Mouse (Mus musculus) stomach, postnatal 0 days (tissue): Measurements from ENCODE around the gene Satb2.

Experiments used
- CTCF ChIP-seq: IDR thresholded peaks from 2 replicates; pipeline ENCODE4 v1.5.1; 2016; ENCODE audit warnings: antibody characterized with exemption, low read depth, mild to moderate bottlenecking, moderate library complexity
- EP300 ChIP-seq: optimal IDR thresholded peaks from 2 replicates; pipeline ENCODE3; 2016; ENCODE audit warnings: antibody characterized with exemption

DNA sequence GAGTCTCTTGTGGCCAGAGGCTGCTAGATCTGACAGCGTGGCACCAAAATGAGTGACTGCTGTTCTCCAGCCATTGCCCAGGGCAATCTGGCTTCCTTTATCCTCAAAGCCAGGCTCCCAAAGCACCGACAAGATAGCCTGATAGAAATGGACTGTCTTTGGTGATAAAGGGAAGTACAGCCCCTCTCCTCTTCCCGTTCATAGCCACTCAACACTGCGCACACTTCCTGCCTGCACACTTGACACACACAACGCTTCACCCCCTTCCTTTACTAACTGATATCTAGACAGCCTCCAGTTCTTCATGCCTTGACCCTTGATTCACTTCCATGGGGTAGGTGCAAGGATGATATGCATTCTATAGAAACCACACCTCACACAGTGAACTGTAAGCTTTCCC, 13.9 kb upstream of the Satb2 start:
- TF ChIP-seq CTCF (no peak), EP300 (no peak)
